Mouse (Mus musculus): ENCODE data around the gene Fahd1. TPM values are rescaled to one million over a fixed set of nuclear protein-coding genes. Genes with fewer than 3 reads are reported as not detected.

Fahd1 gene
- polyA plus RNA-seq, 1 experiment, result 103 TPM

- WGBS, result 1% methylated on average over 71 of the region's 71 CpGs
- H3K4me1 ChIP-seq (ENCODE audit: control insufficient read depth, insufficient read depth, low read length), result no peaks in the 10 kb centered on the region
- peak within 1 kb of the TSS; percentile 56 for H3K4me3 ChIP-seq (ENCODE audit: insufficient read depth, low read depth, low read length)
- no peak for TF ChIP-seq POLR2A (IDR thresholded peaks at IDR 0.05; ENCODE audit: low read depth, low read length)
- no peak for TF ChIP-seq CTCF (conservative IDR thresholded peaks at IDR 0.05; ENCODE audit: insufficient read depth, insufficient read length, low read depth, low read length)
- H3K36me3 ChIP-seq (ENCODE audit: control insufficient read depth, insufficient read depth, low read length), result no peaks in the 10 kb centered on the region
- no peak within 1 kb of the TSS for H3K27ac ChIP-seq (ENCODE audit: insufficient read depth, low read depth, low read length)
- H3K27me3 ChIP-seq (replicated peaks; ENCODE audit: control insufficient read depth, insufficient read depth, low read length), result no peaks in the 10 kb centered on the region
- peak; percentile 80 for DNase-seq
Measured at GRCm38 (mm10) chr17:24803952-24804951, 45.9 kb downstream of the Fahd1 start, which contains the start of gene Meiob. Gene Meiob (plus strand): TSS chr17:24804289.

- Histone ChIP-seq H3K4me3 (ENCODE audit: insufficient read depth, low read depth, low read length) (no peak overlapping the region), H3K27ac (ENCODE audit: insufficient read depth, low read depth, low read length) (no peak overlapping the region), H3K27me3 (replicated peaks; ENCODE audit: control insufficient read depth, insufficient read depth, low read length) (no peaks in the 10 kb centered on the region), H3K4me1 (ENCODE audit: control insufficient read depth, insufficient read depth, low read length) (no peaks in the 10 kb centered on the region), H3K36me3 (ENCODE audit: control insufficient read depth, insufficient read depth, low read length) (no peaks in the 10 kb centered on the region)
- TF ChIP-seq POLR2A (IDR thresholded peaks at IDR 0.05; ENCODE audit: low read depth, low read length) (no peak), CTCF (conservative IDR thresholded peaks at IDR 0.05; ENCODE audit: insufficient read depth, insufficient read length, low read depth, low read length) (no peak)
- no peak for DNase-seq
- WGBS, result 73% methylated on average over 3 of the region's 3 CpGs
Measured at GRCm38 (mm10) chr17:24800524-24800923, 49.6 kb downstream of the Fahd1 start.

GRCm38 (mm10) chr17:24799476-24799875, 50.7 kb downstream of the Fahd1 start:
- no peak overlapping the region for H3K27ac ChIP-seq (ENCODE audit: insufficient read depth, low read depth, low read length)
- 78% methylated on average over 4 of the region's 4 CpGs for WGBS
- peak; percentile 50 for DNase-seq

More at GRCm38 (mm10) chr17:24799476-24799875, 50.7 kb downstream of the Fahd1 start:
- no peaks in the 10 kb centered on the region for H3K36me3 ChIP-seq (ENCODE audit: control insufficient read depth, insufficient read depth, low read length)
- no peaks in the 10 kb centered on the region for H3K4me1 ChIP-seq (ENCODE audit: control insufficient read depth, insufficient read depth, low read length)
- no peak overlapping the region for H3K4me3 ChIP-seq (ENCODE audit: insufficient read depth, low read depth, low read length)
- TF ChIP-seq POLR2A (IDR thresholded peaks at IDR 0.05; ENCODE audit: low read depth, low read length), result no peak
- no peak for TF ChIP-seq CTCF (conservative IDR thresholded peaks at IDR 0.05; ENCODE audit: insufficient read depth, insufficient read length, low read depth, low read length)
- no peaks in the 10 kb centered on the region for H3K27me3 ChIP-seq (replicated peaks; ENCODE audit: control insufficient read depth, insufficient read depth, low read length)

Other genes starting within 250 kb of the Fahd1 start
- gene Tsc2, start 217.7 kb downstream of the Fahd1 start, polyA plus RNA-seq (2012; rRNA removed), result 152 and 174 TPM in 2 replicates
- gene Nthl1, start 217.7 kb downstream of the Fahd1 start, polyA plus RNA-seq (2012; rRNA removed), result 13.6 and 15.8 TPM in 2 replicates
- 111 and 123 TPM in 2 replicates for gene Slc9a3r2, start 200.0 kb downstream of the Fahd1 start, polyA plus RNA-seq (2012; rRNA removed)
- gene Npw, start 191.9 kb downstream of the Fahd1 start, polyA plus RNA-seq (2012; rRNA removed), result not detected in 2 replicates
- gene Zfp598, start 180.7 kb downstream of the Fahd1 start, polyA plus RNA-seq (2012; rRNA removed), result 44.3 and 57.6 TPM in 2 replicates
- 1.5 and 2.2 TPM in 2 replicates for gene Syngr3, start 160.4 kb downstream of the Fahd1 start, polyA plus RNA-seq (2012; rRNA removed)
- gene Gfer, start 154.2 kb downstream of the Fahd1 start, polyA plus RNA-seq (2012; rRNA removed), result 29.8 and 34.7 TPM in 2 replicates
- 5.6 and 7.1 TPM in 2 replicates for gene Noxo1, start 154.1 kb downstream of the Fahd1 start, polyA plus RNA-seq (2012; rRNA removed)
- gene Tbl3, start 142.7 kb downstream of the Fahd1 start, polyA plus RNA-seq (2012; rRNA removed), result 48.6 and 49.4 TPM in 2 replicates
- gene Rnf151, start 132.3 kb downstream of the Fahd1 start, polyA plus RNA-seq (2012; rRNA removed), result 0.16 and 0.91 TPM in 2 replicates
- 2,444 and 2,611 TPM in 2 replicates for gene Rps2, start 132.2 kb downstream of the Fahd1 start, polyA plus RNA-seq (2012; rRNA removed)
- 626 and 656 TPM in 2 replicates for gene Ndufb10, start 125.9 kb downstream of the Fahd1 start, polyA plus RNA-seq (2012; rRNA removed)
- gene Rpl3l, start 122.5 kb downstream of the Fahd1 start, polyA plus RNA-seq (2012; rRNA removed), result 0.38 and 4.7 TPM in 2 replicates
- gene Msrb1, start 113.7 kb downstream of the Fahd1 start, polyA plus RNA-seq (2012; rRNA removed), result 169 and 209 TPM in 2 replicates
- 7.4 and 11.9 TPM in 2 replicates for gene Hs3st6, start 97.4 kb downstream of the Fahd1 start, polyA plus RNA-seq (2012; rRNA removed)
- gene Meiob, start 46.1 kb downstream of the Fahd1 start, polyA plus RNA-seq (2012; rRNA removed), result not detected in 2 replicates
- 636 and 727 TPM in 2 replicates for gene Hagh, start 10.2 kb downstream of the Fahd1 start, polyA plus RNA-seq (2012; rRNA removed)
- gene Igfals, start 15.6 kb upstream of the Fahd1 start, polyA plus RNA-seq (2012; rRNA removed), result 50.6 and 77.3 TPM in 2 replicates
- 37.2 and 38.4 TPM in 2 replicates for gene Nubp2, start 36.0 kb upstream of the Fahd1 start, polyA plus RNA-seq (2012; rRNA removed)
- gene Spsb3, start 36.3 kb upstream of the Fahd1 start, polyA plus RNA-seq (2012; rRNA removed), result 55.5 and 69.0 TPM in 2 replicates
- 32.2 and 40.7 TPM in 2 replicates for gene Eme2, start 44.7 kb upstream of the Fahd1 start, polyA plus RNA-seq (2012; rRNA removed)
- 162 and 199 TPM in 2 replicates for gene Mrps34, start 44.8 kb upstream of the Fahd1 start, polyA plus RNA-seq (2012; rRNA removed)
- gene Nme3, start 46.1 kb upstream of the Fahd1 start, polyA plus RNA-seq (2012; rRNA removed), result 112 and 115 TPM in 2 replicates
- gene Mapk8ip3, start 86.6 kb upstream of the Fahd1 start, polyA plus RNA-seq (2012; rRNA removed), result 58.1 and 69.1 TPM in 2 replicates
- gene Jpt2, start 110.3 kb upstream of the Fahd1 start, polyA plus RNA-seq (2012; rRNA removed), result 23.8 and 31.0 TPM in 2 replicates
- 11.9 and 13.3 TPM in 2 replicates for gene Cramp1l, start 165.4 kb upstream of the Fahd1 start, polyA plus RNA-seq (2012; rRNA removed)
- 10.1 and 10.6 TPM in 2 replicates for gene Ift140, start 165.7 kb upstream of the Fahd1 start, polyA plus RNA-seq (2012; rRNA removed)
- gene Tmem204, start 233.2 kb upstream of the Fahd1 start, polyA plus RNA-seq (2012; rRNA removed), result 93.4 and 100 TPM in 2 replicates

All from kidney, adult 2 months (tissue).